ENCODE assay signal across 8 mouse cellular contexts in genomic region chr16:45158522-45159388, GRCm38 (mm10). TPM values are rescaled to one million over a fixed set of nuclear protein-coding genes. Genes with fewer than 3 reads are reported as not detected.
A peak's percentile ranks its signal among the peaks of the same experiment; 100 is the strongest.
DNase-seq lines count a peak whose midpoint lies in the region; ATAC-seq lines count a peak whose summit lies in the region.

Gene Slc35a5 (minus strand): TSS chr16:45158706.
Gene Atg3 (plus strand): TSS chr16:45158785.

- H3K4me3 ChIP-seq in lung, embryonic 16.5 days (ENCODE audit: low read length): peak within 1 kb of the TSS; percentile 81

- H3K4me1 ChIP-seq in lung, embryonic 16.5 days (replicated peaks; ENCODE audit: control insufficient read depth, insufficient read depth, low read length): peaks cover 8% of the 10 kb centered on the region

- H3K27ac ChIP-seq in lung, embryonic 16.5 days (ENCODE audit: low read length): peak within 1 kb of the TSS; percentile 97

- DNase-seq in MEL-GATA-1-ER (ENCODE audit: extremely low read depth, low read depth): peak; percentile 94
- peak; percentile 92 for DNase-seq in cerebellum, adult 8-10 months
- DNase-seq in forelimb bud, embryonic 11.5 days (ENCODE audit: low read depth, low spot score): peak; percentile 95
- peak; percentile 90 for DNase-seq in layer of hippocampus, adult 9-10 months (ENCODE audit: low spot score)
- peak; percentile 81 for DNase-seq in ovary, postnatal 10 days (ENCODE audit: low spot score)
- peak; percentile 97 to 98 for DNase-seq in thymus, postnatal 10 days (ENCODE audit: low spot score in 2 of 2)

- no peaks in the 10 kb centered on the region for H3K9me3 ChIP-seq in lung, embryonic 16.5 days (ENCODE audit: control insufficient read depth, low read length)

- no peaks in the 10 kb centered on the region for H3K27me3 ChIP-seq in lung, embryonic 16.5 days (ENCODE audit: control insufficient read depth, insufficient read depth, low read depth, low read length)

- H3K9ac ChIP-seq in lung, embryonic 16.5 days (ENCODE audit: low read length): peak within 1 kb of the TSS; percentile 90

- peaks cover 4% of the 10 kb centered on the region; the same call in 1 of the 2 replicates for H3K36me3 ChIP-seq in lung, embryonic 16.5 days (ENCODE audit: control insufficient read depth, insufficient read depth, low read length)

- H3K4me2 ChIP-seq in lung, embryonic 16.5 days (ENCODE audit: low read depth, low read length): peak within 1 kb of the TSS; percentile 92

- ATAC-seq in hematopoietic stem cell, adult 5-6 weeks (replicated peaks in 1 of 2; ENCODE audit: insufficient read depth in 1 of 2, low FRiP score in 2 of 2, low TSS enrichment in 1 of 2, low read depth in 1 of 2, poor library complexity in 2 of 2, severe bottlenecking in 2 of 2): peak; percentile 87 to 93
- peak; percentile 99 for ATAC-seq in lung, embryonic 16.5 days (ENCODE audit: low read depth)

- WGBS in lung, embryonic 16.5 days: under 1% methylated on average over 56 of the region's 64 CpGs

RNA-seq across cellular contexts. Expression of gene Slc35a5, which starts in this region (rescaled TPM):
- 8.9 and 18.4 TPM in 2 replicates for total RNA-seq in hematopoietic stem cell, adult 5-6 weeks (2017)
- polyA plus RNA-seq in lung, embryonic 16.5 days (2015; fragmentation: Nextera tagmentation; extraction: Ambion mirVana): 21.1 and 21.6 TPM in 2 replicates

RNA-seq across cellular contexts. Expression of gene Atg3, which starts in this region (rescaled TPM):
- total RNA-seq in hematopoietic stem cell, adult 5-6 weeks (2017): 39.5 and 45.4 TPM in 2 replicates
- 30.8 and 33.3 TPM in 2 replicates for polyA plus RNA-seq in lung, embryonic 16.5 days (2015; fragmentation: Nextera tagmentation; extraction: Ambion mirVana)

Comparison
In these comparisons a context has a peak if more than half of its experiments do, and no peak if none do; other contexts are left out.
1. Peak in every context shown above with its lines: DNase-seq, ATAC-seq, H3K4me3 ChIP-seq and H3K27ac ChIP-seq.